Mouse (Mus musculus): ENCODE measurements at regions not wholly inside any gene's neighbourhood (a gene's known extent, or its start where the extent isn't known, plus 50 kb on each side); places are given as distances from the start of the nearest gene placed in this dataset.
"Not testable (repeated sequence)": the region's sequence is repeated elsewhere in the genome, so short reads cannot be mapped to it uniquely, and the experiment has no call there.

DNA sequence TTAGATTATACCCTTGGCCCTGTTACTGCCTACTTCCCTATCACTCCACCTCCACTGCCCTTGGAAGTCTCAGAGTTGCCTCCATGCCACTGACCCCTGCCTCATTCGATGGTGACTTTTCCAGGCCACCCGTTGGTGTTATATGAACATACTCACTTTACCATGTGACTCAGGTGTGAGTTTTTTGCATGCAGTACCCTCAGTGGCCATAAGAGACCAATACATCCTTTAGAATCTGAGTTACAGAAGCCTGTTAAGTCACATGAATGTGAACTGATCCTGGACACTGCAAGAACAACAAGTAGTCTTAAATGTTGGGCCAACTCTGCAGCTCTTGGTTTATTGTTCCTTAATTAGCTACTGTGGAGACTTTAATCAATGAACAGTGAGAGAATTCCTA is 167.6 kb downstream of the Crisp4 start:
- Histone ChIP-seq H3K79me2 (ENCODE audit: control insufficient read depth, insufficient read depth, low read length) (no peaks in the 10 kb centered on the region), H3K9ac (ENCODE audit: low read depth, low read length) (no peak overlapping the region), H3K4me3 (ENCODE audit: insufficient read depth, low read depth, low read length) (no peak overlapping the region), H3K27me3 (ENCODE audit: control insufficient read depth, insufficient read depth, low read length) (no peaks in the 10 kb centered on the region), H3K36me3 (ENCODE audit: control insufficient read depth, insufficient read depth, low read length) (no peaks in the 10 kb centered on the region), H3K27ac (replicated peaks; ENCODE audit: insufficient read depth, low read depth, low read length) (no peak overlapping the region), H3K4me1 (ENCODE audit: control insufficient read depth, insufficient read depth, low read length) (no peaks in the 10 kb centered on the region)
- WGBS: 63% methylated on average over 2 of the region's 2 CpGs
- TF ChIP-seq CTCF (IDR thresholded peaks at IDR 0.05; ENCODE audit: low read depth, low read length): no peak
- DNase-seq (ENCODE audit: extremely low read depth, low read depth, low spot score): no peak

DNA sequence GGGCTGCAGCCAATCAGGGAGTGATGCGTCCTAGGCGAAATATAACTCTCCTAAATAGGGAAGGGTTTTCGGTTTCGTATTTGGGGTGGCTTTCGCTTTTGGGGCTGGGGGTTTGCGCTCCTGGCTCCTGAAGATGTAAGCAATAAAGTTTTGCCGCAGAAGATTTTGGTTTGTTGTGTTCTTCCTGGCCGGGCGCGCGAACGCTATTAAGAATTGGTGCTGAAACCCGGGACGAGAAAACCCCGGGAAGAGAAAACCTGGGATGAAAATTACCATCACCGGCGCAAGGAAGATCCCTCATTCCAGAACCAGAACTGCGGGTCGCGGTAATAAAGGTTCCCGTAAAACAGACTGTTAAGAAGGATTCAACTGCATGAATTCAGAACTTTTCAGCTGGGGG is 188.8 kb downstream of the Crisp4 start:
- not testable (repeated sequence) for H3K27me3 ChIP-seq (ENCODE audit: control insufficient read depth, insufficient read depth, low read length); H3K79me2 ChIP-seq (ENCODE audit: control insufficient read depth, insufficient read depth, low read length); H3K27ac ChIP-seq (replicated peaks; ENCODE audit: insufficient read depth, low read depth, low read length); DNase-seq (ENCODE audit: extremely low read depth, low read depth, low spot score); H3K9ac ChIP-seq (ENCODE audit: low read depth, low read length); H3K36me3 ChIP-seq (ENCODE audit: control insufficient read depth, insufficient read depth, low read length); H3K4me3 ChIP-seq (ENCODE audit: insufficient read depth, low read depth, low read length); H3K4me1 ChIP-seq (ENCODE audit: control insufficient read depth, insufficient read depth, low read length)
- 94% methylated on average over 20 of the region's 21 CpGs for WGBS

DNA sequence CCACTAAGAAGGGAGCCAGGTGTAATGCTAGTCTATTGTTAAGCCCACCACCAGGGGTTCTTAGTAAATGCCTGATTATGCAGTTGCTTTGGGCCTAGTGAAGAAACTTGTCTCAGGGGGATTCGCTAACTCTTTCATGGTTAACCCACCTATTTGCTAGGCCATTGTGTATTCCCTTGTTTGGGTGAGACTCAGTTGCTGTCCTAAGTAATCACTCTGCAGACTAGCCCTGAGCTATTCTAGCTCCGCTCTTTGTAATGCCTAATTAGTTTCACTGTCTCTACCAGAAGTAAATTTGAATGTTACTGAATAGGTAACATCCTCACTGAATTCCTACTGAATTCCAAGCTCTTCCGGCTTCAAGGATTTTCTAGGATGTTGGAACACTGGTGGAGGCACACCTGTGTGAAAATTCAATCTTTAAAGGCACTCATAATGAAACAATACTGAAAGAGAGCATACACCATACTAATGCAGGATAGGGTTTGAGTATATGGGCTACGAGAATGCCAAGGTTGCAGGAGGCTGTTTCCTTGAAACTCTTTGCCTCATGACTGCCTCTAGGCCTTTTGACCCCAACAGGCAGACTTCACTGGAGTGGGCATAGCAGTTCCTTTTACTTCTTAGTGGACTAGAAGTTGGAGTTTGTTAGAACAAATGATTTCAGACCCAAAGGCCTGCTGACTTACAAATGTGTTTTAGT is 213.4 kb downstream of the Crisp4 start:
- not testable (repeated sequence) for H3K27ac ChIP-seq (replicated peaks; ENCODE audit: insufficient read depth, low read depth, low read length); H3K9ac ChIP-seq (ENCODE audit: low read depth, low read length); H3K79me2 ChIP-seq (ENCODE audit: control insufficient read depth, insufficient read depth, low read length); H3K4me3 ChIP-seq (ENCODE audit: insufficient read depth, low read depth, low read length); H3K27me3 ChIP-seq (ENCODE audit: control insufficient read depth, insufficient read depth, low read length); DNase-seq (ENCODE audit: extremely low read depth, low read depth, low spot score); H3K4me1 ChIP-seq (ENCODE audit: control insufficient read depth, insufficient read depth, low read length); H3K36me3 ChIP-seq (ENCODE audit: control insufficient read depth, insufficient read depth, low read length)
- 70% methylated on average over 4 of the region's 4 CpGs for WGBS

All from liver, adult 2 months (tissue).